Mouse (Mus musculus): Measurements from ENCODE around the gene Serpine1. TPM values are rescaled to one million over a fixed set of nuclear protein-coding genes. Genes with fewer than 3 reads are reported as not detected.

Serpine1 gene
- polyA plus RNA-seq, 1 experiment from 2014 or later = 0.33 TPM

- H3K4me1 ChIP-seq (ENCODE audit: control insufficient read depth, insufficient read depth, low read length) = no peaks in the 10 kb centered on the region
- H3K36me3 ChIP-seq (ENCODE audit: control insufficient read depth, insufficient read depth, low read length) = no peaks in the 10 kb centered on the region
- no peak overlapping the region for H3K4me3 ChIP-seq (ENCODE audit: low read depth, low read length)
- no peak overlapping the region for H3K9ac ChIP-seq (replicated peaks; ENCODE audit: low read depth, low read length)
- H3K9me3 ChIP-seq (ENCODE audit: control insufficient read depth, low read depth, low read length) = no peaks in the 10 kb centered on the region
- WGBS = 68% methylated on average over 10 of the region's 10 CpGs
- no peaks in the 10 kb centered on the region for H3K27me3 ChIP-seq (ENCODE audit: control insufficient read depth, insufficient read depth, low read length)
- ATAC-seq (ENCODE audit: insufficient number of reproducible peaks, insufficient read depth, low FRiP score, low read depth) = no peak
- H3K4me2 ChIP-seq (replicated peaks; ENCODE audit: low read depth, low read length) = no peak overlapping the region
- H3K27ac ChIP-seq (ENCODE audit: low read length) = no peak overlapping the region
Observed at GRCm38 (mm10) chr5:137090870-137091269, 18.8 kb upstream of the Serpine1 start.

GRCm38 (mm10) chr5:137087410-137087809, 15.3 kb upstream of the Serpine1 start:
- Histone ChIP-seq H3K36me3 (ENCODE audit: control insufficient read depth, insufficient read depth, low read length) (no peaks in the 10 kb centered on the region), H3K4me1 (ENCODE audit: control insufficient read depth, insufficient read depth, low read length) (no peaks in the 10 kb centered on the region), H3K9me3 (ENCODE audit: control insufficient read depth, low read depth, low read length) (no peaks in the 10 kb centered on the region), H3K4me3 (ENCODE audit: low read depth, low read length) (no peak overlapping the region), H3K27me3 (ENCODE audit: control insufficient read depth, insufficient read depth, low read length) (no peaks in the 10 kb centered on the region), H3K9ac (replicated peaks; ENCODE audit: low read depth, low read length) (no peak overlapping the region), H3K27ac (ENCODE audit: low read length) (no peak overlapping the region), H3K4me2 (replicated peaks; ENCODE audit: low read depth, low read length) (no peak overlapping the region)
- no peak for ATAC-seq (ENCODE audit: insufficient number of reproducible peaks, insufficient read depth, low FRiP score, low read depth)
- 89% methylated on average over 8 of the region's 8 CpGs for WGBS

DNA sequence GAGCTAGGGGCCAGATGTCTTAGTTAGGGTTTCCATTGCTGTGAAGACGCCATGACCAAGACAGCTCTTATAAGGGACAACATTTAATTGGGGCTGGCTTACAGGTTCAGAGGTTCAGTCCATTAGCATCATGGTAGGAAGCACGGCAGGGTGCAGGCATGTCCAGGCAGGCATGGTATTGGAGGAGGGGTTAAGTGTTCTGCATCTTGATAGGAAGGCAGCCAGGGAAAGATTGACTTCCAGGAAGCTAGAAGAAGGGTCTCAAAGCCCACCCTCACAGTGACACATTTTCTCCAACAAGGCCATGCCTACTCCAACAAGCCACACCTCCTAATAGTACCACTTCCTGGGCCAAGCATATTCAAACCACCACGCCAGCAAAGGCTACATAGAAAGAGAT, 13.7 kb upstream of the Serpine1 start:
- no peak for ATAC-seq (ENCODE audit: insufficient number of reproducible peaks, insufficient read depth, low FRiP score, low read depth)
- Histone ChIP-seq H3K9ac (replicated peaks; ENCODE audit: low read depth, low read length) (no peak overlapping the region), H3K27ac (ENCODE audit: low read length) (no peak overlapping the region), H3K36me3 (ENCODE audit: control insufficient read depth, insufficient read depth, low read length) (no peaks in the 10 kb centered on the region), H3K9me3 (ENCODE audit: control insufficient read depth, low read depth, low read length) (no peaks in the 10 kb centered on the region), H3K4me1 (ENCODE audit: control insufficient read depth, insufficient read depth, low read length) (no peaks in the 10 kb centered on the region), H3K4me3 (ENCODE audit: low read depth, low read length) (no peak overlapping the region), H3K27me3 (ENCODE audit: control insufficient read depth, insufficient read depth, low read length) (no peaks in the 10 kb centered on the region), H3K4me2 (replicated peaks; ENCODE audit: low read depth, low read length) (no peak overlapping the region)
- 77% methylated on average over 3 of the region's 3 CpGs for WGBS

GRCm38 (mm10) chr5:137085021-137085420, 13.0 kb upstream of the Serpine1 start:
- WGBS = 78% methylated on average over 6 of the region's 6 CpGs
- no peaks in the 10 kb centered on the region for H3K4me1 ChIP-seq (ENCODE audit: control insufficient read depth, insufficient read depth, low read length)

GRCm38 (mm10) chr5:137083051-137083450, 11.0 kb upstream of the Serpine1 start:
- WGBS = 87% methylated on average over 4 of the region's 4 CpGs

More at GRCm38 (mm10) chr5:137085021-137085420, 13.0 kb upstream of the Serpine1 start:
- no peaks in the 10 kb centered on the region for H3K36me3 ChIP-seq (ENCODE audit: control insufficient read depth, insufficient read depth, low read length)
- no peak for ATAC-seq (ENCODE audit: insufficient number of reproducible peaks, insufficient read depth, low FRiP score, low read depth)
- no peak overlapping the region for H3K4me2 ChIP-seq (replicated peaks; ENCODE audit: low read depth, low read length)
- no peaks in the 10 kb centered on the region for H3K27me3 ChIP-seq (ENCODE audit: control insufficient read depth, insufficient read depth, low read length)
- no peak overlapping the region for H3K4me3 ChIP-seq (ENCODE audit: low read depth, low read length)
- H3K9ac ChIP-seq (replicated peaks; ENCODE audit: low read depth, low read length) = no peak overlapping the region
- H3K9me3 ChIP-seq (ENCODE audit: control insufficient read depth, low read depth, low read length) = no peaks in the 10 kb centered on the region
- no peak overlapping the region for H3K27ac ChIP-seq (ENCODE audit: low read length)

DNA sequence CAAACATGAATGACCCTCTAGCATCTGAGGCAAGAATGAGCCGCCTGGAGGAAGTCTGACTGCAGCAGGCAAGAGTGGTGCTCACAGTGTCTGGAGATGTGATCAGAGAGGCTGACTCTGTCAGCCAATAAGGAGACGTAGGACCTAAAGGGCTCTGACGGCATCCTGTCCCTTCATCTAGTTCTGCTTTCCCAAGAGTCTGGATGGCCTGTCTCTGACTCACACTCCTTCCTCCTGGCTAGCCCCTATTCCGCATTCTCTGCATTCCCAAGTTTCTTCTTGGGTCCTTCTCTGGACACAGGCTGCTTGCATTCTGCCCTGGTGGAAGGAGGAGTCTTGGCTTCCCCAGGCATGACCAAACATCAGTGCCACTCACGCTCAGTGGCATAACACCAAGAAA, 7.8 kb upstream of the Serpine1 start:
- H3K9ac ChIP-seq (replicated peaks; ENCODE audit: low read depth, low read length) = no peak overlapping the region
- 34% methylated on average over 5 of the region's 5 CpGs for WGBS
- H3K36me3 ChIP-seq (ENCODE audit: control insufficient read depth, insufficient read depth, low read length) = no peaks in the 10 kb centered on the region
- peaks cover 7% of the 10 kb centered on the region; the same call in 1 of the 2 replicates for H3K4me1 ChIP-seq (ENCODE audit: control insufficient read depth, insufficient read depth, low read length)
- H3K4me2 ChIP-seq (replicated peaks; ENCODE audit: low read depth, low read length) = no peak overlapping the region
- ATAC-seq (ENCODE audit: insufficient number of reproducible peaks, insufficient read depth, low FRiP score, low read depth) = no peak
- no peaks in the 10 kb centered on the region for H3K27me3 ChIP-seq (ENCODE audit: control insufficient read depth, insufficient read depth, low read length)
- H3K27ac ChIP-seq (ENCODE audit: low read length) = no peak overlapping the region
- no peak overlapping the region for H3K4me3 ChIP-seq (ENCODE audit: low read depth, low read length)
- H3K9me3 ChIP-seq (ENCODE audit: control insufficient read depth, low read depth, low read length) = no peaks in the 10 kb centered on the region

More at GRCm38 (mm10) chr5:137083051-137083450, 11.0 kb upstream of the Serpine1 start:
- H3K9me3 ChIP-seq (ENCODE audit: control insufficient read depth, low read depth, low read length) = no peaks in the 10 kb centered on the region
- H3K9ac ChIP-seq (replicated peaks; ENCODE audit: low read depth, low read length) = no peak overlapping the region
- ATAC-seq (ENCODE audit: insufficient number of reproducible peaks, insufficient read depth, low FRiP score, low read depth) = no peak
- H3K27me3 ChIP-seq (ENCODE audit: control insufficient read depth, insufficient read depth, low read length) = no peaks in the 10 kb centered on the region
- H3K27ac ChIP-seq (ENCODE audit: low read length) = no peak overlapping the region
- H3K4me2 ChIP-seq (replicated peaks; ENCODE audit: low read depth, low read length) = no peak overlapping the region
- H3K4me1 ChIP-seq (ENCODE audit: control insufficient read depth, insufficient read depth, low read length) = 0 out of 2 replicates have a peak, but pooled peaks cover 3% of the 10 kb centered on the region
- no peak overlapping the region for H3K4me3 ChIP-seq (ENCODE audit: low read depth, low read length)
- H3K36me3 ChIP-seq (ENCODE audit: control insufficient read depth, insufficient read depth, low read length) = no peaks in the 10 kb centered on the region

DNA sequence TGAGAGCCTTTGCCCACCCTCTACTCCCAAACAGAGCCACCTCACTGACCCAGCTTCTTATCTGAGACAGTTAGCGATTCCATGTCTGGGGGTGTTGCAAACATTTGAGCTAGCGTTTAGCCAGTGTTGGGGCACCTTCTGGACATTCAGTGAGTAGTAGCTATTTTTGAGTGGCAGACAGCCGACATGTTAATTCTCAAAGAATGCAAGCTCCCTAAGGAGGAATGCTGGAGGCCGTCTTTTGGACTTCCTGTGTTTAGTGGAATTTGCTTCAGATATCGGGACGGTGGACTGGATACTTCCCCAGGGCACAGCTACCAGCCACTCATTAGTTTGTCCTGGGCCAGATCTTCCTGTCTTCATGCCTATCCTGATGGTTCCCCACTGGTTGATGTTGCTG, 6.5 kb upstream of the Serpine1 start:
- peaks cover 7% of the 10 kb centered on the region; the same call in 1 of the 2 replicates for H3K4me1 ChIP-seq (ENCODE audit: control insufficient read depth, insufficient read depth, low read length)
- H3K9ac ChIP-seq (replicated peaks; ENCODE audit: low read depth, low read length) = no peak overlapping the region
- 30% methylated on average over 6 of the region's 6 CpGs for WGBS
- no peak overlapping the region for H3K4me2 ChIP-seq (replicated peaks; ENCODE audit: low read depth, low read length)
- H3K9me3 ChIP-seq (ENCODE audit: control insufficient read depth, low read depth, low read length) = no peaks in the 10 kb centered on the region
- no peak overlapping the region for H3K4me3 ChIP-seq (ENCODE audit: low read depth, low read length)
- no peaks in the 10 kb centered on the region for H3K27me3 ChIP-seq (ENCODE audit: control insufficient read depth, insufficient read depth, low read length)
- ATAC-seq (ENCODE audit: insufficient number of reproducible peaks, insufficient read depth, low FRiP score, low read depth) = no peak
- H3K36me3 ChIP-seq (ENCODE audit: control insufficient read depth, insufficient read depth, low read length) = no peaks in the 10 kb centered on the region
- H3K27ac ChIP-seq (ENCODE audit: low read length) = no peak overlapping the region

GRCm38 (mm10) chr5:137078041-137078440, 6.0 kb upstream of the Serpine1 start:
- H3K27ac ChIP-seq (ENCODE audit: low read length) = no peak overlapping the region
- no peak overlapping the region for H3K4me3 ChIP-seq (ENCODE audit: low read depth, low read length)
- no peak overlapping the region for H3K4me2 ChIP-seq (replicated peaks; ENCODE audit: low read depth, low read length)
- no peaks in the 10 kb centered on the region for H3K27me3 ChIP-seq (ENCODE audit: control insufficient read depth, insufficient read depth, low read length)
- peaks cover 7% of the 10 kb centered on the region; the same call in 1 of the 2 replicates for H3K4me1 ChIP-seq (ENCODE audit: control insufficient read depth, insufficient read depth, low read length)
- no peaks in the 10 kb centered on the region for H3K36me3 ChIP-seq (ENCODE audit: control insufficient read depth, insufficient read depth, low read length)
- no peak overlapping the region for H3K9ac ChIP-seq (replicated peaks; ENCODE audit: low read depth, low read length)
- no peaks in the 10 kb centered on the region for H3K9me3 ChIP-seq (ENCODE audit: control insufficient read depth, low read depth, low read length)
- WGBS = 61% methylated on average over 14 of the region's 14 CpGs
- ATAC-seq (ENCODE audit: insufficient number of reproducible peaks, insufficient read depth, low FRiP score, low read depth) = no peak

- peaks cover 11% of the 10 kb centered on the region for H3K4me1 ChIP-seq (ENCODE audit: control insufficient read depth, insufficient read depth, low read length)
- H3K27me3 ChIP-seq (ENCODE audit: control insufficient read depth, insufficient read depth, low read length) = no peaks in the 10 kb centered on the region
- ATAC-seq (ENCODE audit: insufficient number of reproducible peaks, insufficient read depth, low FRiP score, low read depth) = no peak
- H3K27ac ChIP-seq (ENCODE audit: low read length) = no peak overlapping the region
- no peaks in the 10 kb centered on the region for H3K36me3 ChIP-seq (ENCODE audit: control insufficient read depth, insufficient read depth, low read length)
- H3K4me2 ChIP-seq (replicated peaks; ENCODE audit: low read depth, low read length) = no peak overlapping the region
- 81% methylated on average over 7 of the region's 7 CpGs for WGBS
- no peak overlapping the region for H3K9ac ChIP-seq (replicated peaks; ENCODE audit: low read depth, low read length)
- H3K9me3 ChIP-seq (ENCODE audit: control insufficient read depth, low read depth, low read length) = no peaks in the 10 kb centered on the region
- H3K4me3 ChIP-seq (ENCODE audit: low read depth, low read length) = no peak overlapping the region
Observed at GRCm38 (mm10) chr5:137077187-137077586, 5.1 kb upstream of the Serpine1 start.

Measured in stomach, embryonic 14.5 days (tissue).